Mouse (Mus musculus): ENCODE results near the gene Coro2a. TPM values are rescaled to one million over a fixed set of nuclear protein-coding genes. Genes with fewer than 3 reads are reported as not detected.
"Not testable (repeated sequence)": the region's sequence is repeated elsewhere in the genome, so short reads cannot be mapped to it uniquely, and the experiment has no call there.

The Coro2a gene
- polyA plus RNA-seq, 1 experiment from 2014 or later = 6.8 TPM

GRCm38 (mm10) chr4:46635702-46636430 is 33.9 kb upstream of the Coro2a start:
- Histone ChIP-seq H3K9ac (ENCODE audit: low read depth, low read length) (no peak overlapping the region), H3K9me3 (ENCODE audit: control insufficient read depth, low read length) (no peaks in the 10 kb centered on the region), H3K4me3 (ENCODE audit: low read length) (no peak overlapping the region), H3K4me2 (replicated peaks; ENCODE audit: low read depth, low read length) (no peak overlapping the region), H3K27ac (ENCODE audit: low read depth, low read length) (no peak overlapping the region), H3K27me3 (ENCODE audit: control insufficient read depth, insufficient read depth, low read length) (no peaks in the 10 kb centered on the region), H3K4me1 (ENCODE audit: control insufficient read depth, insufficient read depth, low read length) (no peaks in the 10 kb centered on the region), H3K36me3 (ENCODE audit: control insufficient read depth, insufficient read depth, low read length) (no peaks in the 10 kb centered on the region)
- ATAC-seq (ENCODE audit: low FRiP score, low TSS enrichment) = no peak
- WGBS = 86% methylated on average over 16 of the region's 16 CpGs

- ATAC-seq (ENCODE audit: low FRiP score, low TSS enrichment) = no peak
- WGBS = 53% methylated on average over 6 of the region's 6 CpGs
- H3K9me3 ChIP-seq (ENCODE audit: control insufficient read depth, low read length) = no peaks in the 10 kb centered on the region
- H3K4me1 ChIP-seq (ENCODE audit: control insufficient read depth, insufficient read depth, low read length) = no peaks in the 10 kb centered on the region
- H3K36me3 ChIP-seq (ENCODE audit: control insufficient read depth, insufficient read depth, low read length) = no peaks in the 10 kb centered on the region
- H3K4me3 ChIP-seq (ENCODE audit: low read length) = no peak overlapping the region
- no peak overlapping the region for H3K27ac ChIP-seq (ENCODE audit: low read depth, low read length)
- H3K4me2 ChIP-seq (replicated peaks; ENCODE audit: low read depth, low read length) = no peak overlapping the region
- H3K27me3 ChIP-seq (ENCODE audit: control insufficient read depth, insufficient read depth, low read length) = no peaks in the 10 kb centered on the region
- H3K9ac ChIP-seq (ENCODE audit: low read depth, low read length) = no peak overlapping the region
These were observed 32.9 kb upstream of the Coro2a start for GRCm38 (mm10) chr4:46634881-46635280.

- not testable (repeated sequence) for H3K9me3 ChIP-seq (ENCODE audit: control insufficient read depth, low read length); H3K27ac ChIP-seq (ENCODE audit: low read depth, low read length); H3K27me3 ChIP-seq (ENCODE audit: control insufficient read depth, insufficient read depth, low read length); H3K4me2 ChIP-seq (replicated peaks; ENCODE audit: low read depth, low read length); H3K9ac ChIP-seq (ENCODE audit: low read depth, low read length); H3K36me3 ChIP-seq (ENCODE audit: control insufficient read depth, insufficient read depth, low read length); ATAC-seq (ENCODE audit: low FRiP score, low TSS enrichment); H3K4me3 ChIP-seq (ENCODE audit: low read length)
- peaks cover 11% of the 10 kb centered on the region; the same call in 1 of the 2 replicates for H3K4me1 ChIP-seq (ENCODE audit: control insufficient read depth, insufficient read depth, low read length)
- 55% methylated on average over 6 of the region's 6 CpGs for WGBS
These were observed 31.6 kb upstream of the Coro2a start for GRCm38 (mm10) chr4:46633565-46633964.

- Histone ChIP-seq H3K4me1 (ENCODE audit: control insufficient read depth, insufficient read depth, low read length) (peaks cover 11% of the 10 kb centered on the region; the same call in 1 of the 2 replicates), H3K27me3 (ENCODE audit: control insufficient read depth, insufficient read depth, low read length) (no peaks in the 10 kb centered on the region), H3K9ac (ENCODE audit: low read depth, low read length) (no peak overlapping the region), H3K27ac (ENCODE audit: low read depth, low read length) (no peak overlapping the region), H3K4me3 (ENCODE audit: low read length) (no peak overlapping the region), H3K36me3 (ENCODE audit: control insufficient read depth, insufficient read depth, low read length) (no peaks in the 10 kb centered on the region), H3K4me2 (replicated peaks; ENCODE audit: low read depth, low read length) (no peak overlapping the region), H3K9me3 (ENCODE audit: control insufficient read depth, low read length) (no peaks in the 10 kb centered on the region)
- WGBS = 71% methylated on average over 2 of the region's 2 CpGs
- ATAC-seq (ENCODE audit: low FRiP score, low TSS enrichment) = no peak
These were observed 30.5 kb upstream of the Coro2a start for GRCm38 (mm10) chr4:46632465-46632864.

GRCm38 (mm10) chr4:46630390-46630789 is 28.4 kb upstream of the Coro2a start:
- ATAC-seq (ENCODE audit: low FRiP score, low TSS enrichment) = peak; percentile 36; the same call in 1 of the 2 replicates
- Histone ChIP-seq H3K4me1 (ENCODE audit: control insufficient read depth, insufficient read depth, low read length) (peaks cover 11% of the 10 kb centered on the region; the same call in 1 of the 2 replicates), H3K27me3 (ENCODE audit: control insufficient read depth, insufficient read depth, low read length) (no peaks in the 10 kb centered on the region), H3K9me3 (ENCODE audit: control insufficient read depth, low read length) (no peaks in the 10 kb centered on the region), H3K27ac (ENCODE audit: low read depth, low read length) (no peak overlapping the region), H3K9ac (ENCODE audit: low read depth, low read length) (no peak overlapping the region), H3K4me3 (ENCODE audit: low read length) (no peak overlapping the region), H3K36me3 (ENCODE audit: control insufficient read depth, insufficient read depth, low read length) (no peaks in the 10 kb centered on the region), H3K4me2 (replicated peaks; ENCODE audit: low read depth, low read length) (no peak overlapping the region)
- WGBS = 61% methylated on average over 9 of the region's 9 CpGs

GRCm38 (mm10) chr4:46628873-46629272 is 26.9 kb upstream of the Coro2a start:
- 10% methylated on average over 9 of the region's 9 CpGs for WGBS
- H3K4me2 ChIP-seq (replicated peaks; ENCODE audit: low read depth, low read length) = peak overlapping the region; percentile 29; the same call in 1 of the 2 replicates
- ATAC-seq (ENCODE audit: low FRiP score, low TSS enrichment) = no peak
- no peak overlapping the region for H3K4me3 ChIP-seq (ENCODE audit: low read length)
- H3K36me3 ChIP-seq (ENCODE audit: control insufficient read depth, insufficient read depth, low read length) = no peaks in the 10 kb centered on the region
- H3K9ac ChIP-seq (ENCODE audit: low read depth, low read length) = no peak overlapping the region
- 0 out of 2 replicates have a peak overlapping the region, but pooled peaks have one; percentile 17 for H3K27ac ChIP-seq (ENCODE audit: low read depth, low read length)
- H3K4me1 ChIP-seq (ENCODE audit: control insufficient read depth, insufficient read depth, low read length) = peaks cover 11% of the 10 kb centered on the region; the same call in 1 of the 2 replicates
- no peaks in the 10 kb centered on the region for H3K27me3 ChIP-seq (ENCODE audit: control insufficient read depth, insufficient read depth, low read length)
- no peaks in the 10 kb centered on the region for H3K9me3 ChIP-seq (ENCODE audit: control insufficient read depth, low read length)

- H3K27me3 ChIP-seq (ENCODE audit: control insufficient read depth, insufficient read depth, low read length) = no peaks in the 10 kb centered on the region
- peaks cover 11% of the 10 kb centered on the region; the same call in 1 of the 2 replicates for H3K4me1 ChIP-seq (ENCODE audit: control insufficient read depth, insufficient read depth, low read length)
- H3K9ac ChIP-seq (ENCODE audit: low read depth, low read length) = no peak overlapping the region
- no peak overlapping the region for H3K27ac ChIP-seq (ENCODE audit: low read depth, low read length)
- 83% methylated on average over 11 of the region's 11 CpGs for WGBS
- no peaks in the 10 kb centered on the region for H3K9me3 ChIP-seq (ENCODE audit: control insufficient read depth, low read length)
- no peaks in the 10 kb centered on the region for H3K36me3 ChIP-seq (ENCODE audit: control insufficient read depth, insufficient read depth, low read length)
- no peak overlapping the region for H3K4me3 ChIP-seq (ENCODE audit: low read length)
- no peak for ATAC-seq (ENCODE audit: low FRiP score, low TSS enrichment)
- no peak overlapping the region for H3K4me2 ChIP-seq (replicated peaks; ENCODE audit: low read depth, low read length)
These were observed 26.1 kb upstream of the Coro2a start for GRCm38 (mm10) chr4:46628081-46628480.

- H3K9ac ChIP-seq (ENCODE audit: low read depth, low read length) = no peak overlapping the region
- no peaks in the 10 kb centered on the region for H3K36me3 ChIP-seq (ENCODE audit: control insufficient read depth, insufficient read depth, low read length)
- ATAC-seq (ENCODE audit: low FRiP score, low TSS enrichment) = no peak
- no peak overlapping the region for H3K4me3 ChIP-seq (ENCODE audit: low read length)
- no peak overlapping the region for H3K4me2 ChIP-seq (replicated peaks; ENCODE audit: low read depth, low read length)
- peaks cover 3% of the 10 kb centered on the region; the same call in 1 of the 2 replicates for H3K27me3 ChIP-seq (ENCODE audit: control insufficient read depth, insufficient read depth, low read length)
- peaks cover 11% of the 10 kb centered on the region; the same call in 1 of the 2 replicates for H3K4me1 ChIP-seq (ENCODE audit: control insufficient read depth, insufficient read depth, low read length)
- H3K9me3 ChIP-seq (ENCODE audit: control insufficient read depth, low read length) = no peaks in the 10 kb centered on the region
- 71% methylated on average over 10 of the region's 10 CpGs for WGBS
- H3K27ac ChIP-seq (ENCODE audit: low read depth, low read length) = no peak overlapping the region
These were observed 23.1 kb upstream of the Coro2a start for GRCm38 (mm10) chr4:46625101-46625500.

GRCm38 (mm10) chr4:46623007-46623406 is 21.0 kb upstream of the Coro2a start:
- no peak overlapping the region for H3K9ac ChIP-seq (ENCODE audit: low read depth, low read length)
- H3K36me3 ChIP-seq (ENCODE audit: control insufficient read depth, insufficient read depth, low read length) = no peaks in the 10 kb centered on the region
- H3K9me3 ChIP-seq (ENCODE audit: control insufficient read depth, low read length) = no peaks in the 10 kb centered on the region
- ATAC-seq (ENCODE audit: low FRiP score, low TSS enrichment) = no peak
- H3K27me3 ChIP-seq (ENCODE audit: control insufficient read depth, insufficient read depth, low read length) = peaks cover 3% of the 10 kb centered on the region; the same call in 1 of the 2 replicates
- no peak overlapping the region for H3K27ac ChIP-seq (ENCODE audit: low read depth, low read length)
- H3K4me1 ChIP-seq (ENCODE audit: control insufficient read depth, insufficient read depth, low read length) = no peaks in the 10 kb centered on the region
- no peak overlapping the region for H3K4me3 ChIP-seq (ENCODE audit: low read length)
- no peak overlapping the region for H3K4me2 ChIP-seq (replicated peaks; ENCODE audit: low read depth, low read length)
- WGBS = 85% methylated on average over 5 of the region's 5 CpGs

Measured in kidney, embryonic 14.5 days (tissue).